Mouse (Mus musculus) limb, embryonic 13.5 days (tissue): ENCODE measurements around the gene Gtf2h4. TPM values are rescaled to one million over a fixed set of nuclear protein-coding genes. Genes with fewer than 3 reads are reported as not detected.
A peak's percentile ranks its signal among the peaks of the same experiment; 100 is the strongest.

Experiments
- ATAC-seq: fragments of 200-750 bp; cut with Nextera tagmentation; 2 replicates; pipeline ENCODE4 v1.8.0; 2017; ENCODE audit warnings: low read depth, moderate number of reproducible peaks, moderate TSS enrichment; ENCODE audit not compliant: low FRiP score
- H3K27ac ChIP-seq: fragments of 300-500 bp; sonication (generic); 2 replicates; pipeline ENCODE4 v1.5.1; 2015; ENCODE audit warnings: inconsistent platforms, mild to moderate bottlenecking, moderate library complexity
- H3K27me3 ChIP-seq: fragments of 300-500 bp; sonication (generic); 2 replicates; pipeline ENCODE4 v1.6.1; 2015; ENCODE audit warnings: mild to moderate bottlenecking, inconsistent platforms
- H3K36me3 ChIP-seq: fragments of 300-500 bp; sonication (generic); 2 replicates; pipeline ENCODE4 v1.6.1; 2015; ENCODE audit warnings: inconsistent platforms, mild to moderate bottlenecking, moderate library complexity
- H3K4me1 ChIP-seq: fragments of 300-500 bp; sonication (generic); 2 replicates; pipeline ENCODE4 v1.6.1; 2015; ENCODE audit warnings: inconsistent platforms
- H3K4me2 ChIP-seq: fragments of 300-500 bp; sonication (generic); replicated peaks from 2 replicates; pipeline ENCODE4 v1.6.1; 2015; ENCODE audit warnings: inconsistent platforms, mild to moderate bottlenecking, moderate library complexity
- H3K4me3 ChIP-seq: fragments of 300-500 bp; sonication (generic); 2 replicates; pipeline ENCODE4 v1.5.1; 2015; ENCODE audit warnings: moderate library complexity, mild to moderate bottlenecking, inconsistent platforms
- H3K9ac ChIP-seq: fragments of 300-500 bp; sonication (generic); 2 replicates; pipeline ENCODE4 v1.6.1; 2015; ENCODE audit warnings: mild to moderate bottlenecking, inconsistent platforms
- H3K9me3 ChIP-seq: fragments of 300-500 bp; sonication (generic); 2 replicates; pipeline ENCODE4 v1.6.1; 2016; ENCODE audit warnings: inconsistent platforms
- WGBS: fragments of 180-500 bp; shearing (Covaris S2); methylation state at CpG from one replicate; pipeline ENCODE4 v1.1.7; 2015; 5-methylcytosine and 5-hydroxymethylcytosine counted together
- polyA plus RNA-seq: library from polyadenylated mRNA; unstranded; fragments of >200 nt; fragmentation: Nextera tagmentation; extraction: Ambion mirVana; gene quantifications from 2 replicates; pipeline ENCODE4 v1.2.1, GENCODE M21; 2015

The Gtf2h4 gene
- polyA plus RNA-seq, 1 experiment from 2014 or later: 45.3 TPM

DNA sequence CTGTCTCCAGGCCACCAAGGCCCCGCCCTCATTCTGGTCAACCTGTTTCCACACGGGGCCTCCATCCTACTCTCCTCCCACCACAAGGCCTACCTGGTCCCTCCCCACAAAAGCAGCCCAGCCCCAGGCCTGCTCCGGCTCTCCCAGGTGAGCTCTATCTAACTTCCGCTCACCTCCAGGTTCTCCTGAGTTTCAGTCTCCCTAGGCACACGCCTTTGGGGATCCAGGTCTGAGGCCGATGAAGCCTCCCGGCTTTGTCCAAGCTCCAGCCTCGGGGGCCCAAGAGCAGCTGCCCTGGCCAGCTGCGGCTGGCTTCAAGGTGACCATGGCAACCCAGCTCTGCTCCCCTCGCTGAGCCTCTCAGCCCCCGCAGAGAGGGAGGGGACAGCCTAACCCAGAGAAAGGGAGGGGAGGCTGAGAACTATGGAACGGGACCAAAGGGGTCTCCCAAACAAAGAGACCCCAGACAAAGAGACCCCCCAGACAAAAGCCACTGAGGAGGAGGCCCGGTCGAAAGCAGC lies 30.3 kb upstream of the Gtf2h4 start:
- ATAC-seq: peak; percentile 14; the same call in 1 of the 2 replicates
- Histone ChIP-seq H3K4me3 (peak overlapping the region; percentile 44), H3K9me3 (no peaks in the 10 kb centered on the region), H3K9ac (peak overlapping the region; percentile 70), H3K4me2 (peak overlapping the region; percentile 70), H3K27me3 (peaks cover 5% of the 10 kb centered on the region; the same call in 1 of the 2 replicates), H3K27ac (peak overlapping the region; percentile 89), H3K4me1 (peaks cover 55% of the 10 kb centered on the region), H3K36me3 (no peaks in the 10 kb centered on the region)
- 2% methylated on average over 14 of the region's 14 CpGs for WGBS

DNA sequence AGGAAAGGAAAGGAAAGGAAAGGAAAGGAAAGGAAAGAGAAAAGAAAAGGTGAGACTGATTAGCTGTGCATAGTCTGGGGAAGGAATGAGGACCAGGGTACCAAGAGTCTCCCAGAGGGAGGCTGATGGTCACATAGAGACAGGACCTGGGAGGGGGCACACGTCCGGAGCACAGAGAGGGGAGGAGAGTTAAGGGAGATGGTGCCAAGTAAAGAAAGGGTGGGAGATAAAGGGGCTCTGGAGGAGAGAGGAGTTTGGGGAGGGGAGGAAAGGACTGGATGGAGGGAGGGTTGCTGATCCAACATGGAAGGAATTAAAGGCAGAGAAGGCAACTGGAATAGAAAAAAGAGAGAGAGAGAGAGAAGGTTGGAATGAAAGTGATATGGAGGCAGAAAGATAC lies 29.5 kb upstream of the Gtf2h4 start:
- peak overlapping the region; percentile 83 for H3K4me2 ChIP-seq

DNA sequence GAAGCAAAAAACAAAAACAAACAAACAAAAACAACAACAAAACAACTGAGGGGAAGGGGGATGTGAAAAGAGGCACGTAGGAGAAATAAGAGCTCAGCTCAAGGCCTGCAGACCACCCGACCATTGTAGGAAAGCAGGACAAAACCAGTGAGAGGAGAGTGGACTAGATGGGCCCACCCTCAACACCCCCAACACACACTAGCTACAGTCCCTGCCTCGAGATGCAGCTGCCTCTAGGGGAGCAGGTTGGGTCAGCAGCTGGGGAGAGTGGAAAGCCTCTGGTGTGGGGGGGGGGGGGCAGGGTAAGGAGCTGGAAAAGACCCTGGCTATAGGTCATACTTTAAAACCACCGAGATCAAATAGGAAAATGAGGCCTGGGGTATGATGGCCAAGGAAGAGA lies 29.1 kb upstream of the Gtf2h4 start:
- no peaks in the 10 kb centered on the region for H3K9me3 ChIP-seq
- no peak for ATAC-seq
- 13% methylated on average over 4 of the region's 4 CpGs for WGBS
- H3K36me3 ChIP-seq: no peaks in the 10 kb centered on the region
- H3K4me2 ChIP-seq: peak overlapping the region; percentile 83
- H3K27me3 ChIP-seq: peaks cover 9% of the 10 kb centered on the region
- H3K4me3 ChIP-seq: peak overlapping the region; percentile 68
- peak overlapping the region; percentile 91 for H3K27ac ChIP-seq
- peaks cover 67% of the 10 kb centered on the region for H3K4me1 ChIP-seq
- peak overlapping the region; percentile 82 for H3K9ac ChIP-seq

More for the DNA sequence above, 29.5 kb upstream of the Gtf2h4 start:
- Histone ChIP-seq H3K9me3 (no peaks in the 10 kb centered on the region), H3K27me3 (peaks cover 5% of the 10 kb centered on the region; the same call in 1 of the 2 replicates), H3K4me1 (peaks cover 63% of the 10 kb centered on the region), H3K27ac (peak overlapping the region; percentile 91; the same call in 1 of the 2 replicates), H3K4me3 (peak overlapping the region; percentile 68), H3K9ac (no peak overlapping the region; the same call in 1 of the 2 replicates), H3K36me3 (no peaks in the 10 kb centered on the region)
- WGBS: 10% methylated on average over 2 of the region's 2 CpGs
- no peak for ATAC-seq

DNA sequence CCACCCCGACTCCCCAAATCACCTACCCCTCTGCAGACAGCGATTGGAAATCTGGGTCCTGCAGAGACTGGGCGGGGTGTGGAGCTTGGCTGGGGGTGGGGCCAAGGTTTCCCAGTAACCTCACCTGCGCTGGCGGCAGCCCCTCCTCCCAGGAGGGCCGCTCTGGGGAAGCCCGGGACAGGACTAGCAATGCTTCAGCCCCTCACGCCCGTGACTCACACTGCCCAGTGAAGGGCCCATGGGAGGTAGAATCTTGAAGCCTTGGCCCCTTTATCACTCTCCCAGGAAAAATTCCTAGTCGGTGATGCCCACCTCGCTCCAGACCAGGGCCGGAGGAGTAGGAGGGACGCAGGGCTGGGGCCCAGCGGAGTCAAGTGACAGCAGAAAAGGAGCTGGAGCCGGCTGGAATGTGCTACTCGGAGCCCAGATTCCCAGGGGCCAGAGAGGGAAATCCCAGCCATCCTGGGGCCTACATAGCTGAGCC lies 28.5 kb upstream of the Gtf2h4 start:
- H3K9me3 ChIP-seq: no peaks in the 10 kb centered on the region
- H3K4me1 ChIP-seq: peaks cover 73% of the 10 kb centered on the region
- peak overlapping the region; percentile 91 for H3K27ac ChIP-seq
- 3% methylated on average over 16 of the region's 16 CpGs for WGBS
- H3K4me3 ChIP-seq: peak overlapping the region; percentile 68
- peak overlapping the region; percentile 83 for H3K4me2 ChIP-seq
- peak overlapping the region; percentile 82 for H3K9ac ChIP-seq
- H3K36me3 ChIP-seq: no peaks in the 10 kb centered on the region
- H3K27me3 ChIP-seq: peaks cover 11% of the 10 kb centered on the region
- ATAC-seq: no peak

DNA sequence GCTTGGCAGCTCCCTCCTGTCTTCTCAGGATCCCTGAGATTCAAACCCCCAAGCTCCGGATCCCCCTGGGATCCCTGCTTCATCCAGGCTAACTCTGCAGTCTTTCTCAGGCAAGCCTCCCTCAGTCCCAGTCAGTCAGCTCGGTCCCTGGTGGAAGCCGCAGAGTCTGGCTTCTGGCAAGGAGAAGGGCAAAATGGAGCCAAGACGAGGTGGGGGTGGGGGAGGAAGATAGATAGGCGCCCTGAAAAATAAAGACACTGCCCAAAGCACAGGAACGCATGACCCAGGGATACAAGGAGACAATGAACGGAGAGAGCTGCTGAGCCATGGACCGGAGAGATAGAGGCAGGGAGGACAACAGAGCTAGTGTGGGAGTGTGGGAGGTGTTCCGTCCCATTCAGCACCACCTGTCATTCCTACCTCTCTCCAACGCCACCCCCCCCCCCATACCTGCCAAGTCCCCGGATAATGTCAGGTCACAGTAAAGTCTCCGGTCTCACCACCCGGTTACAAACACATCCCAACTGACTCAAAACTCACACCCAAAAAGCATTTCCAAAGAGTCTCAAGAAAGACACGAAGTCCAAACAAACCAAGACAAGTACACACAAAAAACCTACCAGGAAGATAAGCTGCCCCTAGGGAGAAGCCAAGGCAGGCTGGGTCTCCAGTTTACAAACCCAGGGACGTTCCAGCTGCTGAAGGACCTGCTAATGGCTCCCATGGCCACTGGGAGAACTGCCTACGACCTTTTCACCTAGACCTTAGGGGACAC lies 27.9 kb upstream of the Gtf2h4 start:
- no peaks in the 10 kb centered on the region for H3K9me3 ChIP-seq
- peak overlapping the region; percentile 91 for H3K27ac ChIP-seq
- H3K4me1 ChIP-seq: peaks cover 77% of the 10 kb centered on the region
- peak overlapping the region; percentile 82 for H3K9ac ChIP-seq
- H3K4me2 ChIP-seq: peak overlapping the region; percentile 83
- peak overlapping the region; percentile 68 for H3K4me3 ChIP-seq
- H3K36me3 ChIP-seq: no peaks in the 10 kb centered on the region
- no peak for ATAC-seq
- WGBS: 2% methylated on average over 16 of the region's 16 CpGs
- peaks cover 11% of the 10 kb centered on the region for H3K27me3 ChIP-seq

DNA sequence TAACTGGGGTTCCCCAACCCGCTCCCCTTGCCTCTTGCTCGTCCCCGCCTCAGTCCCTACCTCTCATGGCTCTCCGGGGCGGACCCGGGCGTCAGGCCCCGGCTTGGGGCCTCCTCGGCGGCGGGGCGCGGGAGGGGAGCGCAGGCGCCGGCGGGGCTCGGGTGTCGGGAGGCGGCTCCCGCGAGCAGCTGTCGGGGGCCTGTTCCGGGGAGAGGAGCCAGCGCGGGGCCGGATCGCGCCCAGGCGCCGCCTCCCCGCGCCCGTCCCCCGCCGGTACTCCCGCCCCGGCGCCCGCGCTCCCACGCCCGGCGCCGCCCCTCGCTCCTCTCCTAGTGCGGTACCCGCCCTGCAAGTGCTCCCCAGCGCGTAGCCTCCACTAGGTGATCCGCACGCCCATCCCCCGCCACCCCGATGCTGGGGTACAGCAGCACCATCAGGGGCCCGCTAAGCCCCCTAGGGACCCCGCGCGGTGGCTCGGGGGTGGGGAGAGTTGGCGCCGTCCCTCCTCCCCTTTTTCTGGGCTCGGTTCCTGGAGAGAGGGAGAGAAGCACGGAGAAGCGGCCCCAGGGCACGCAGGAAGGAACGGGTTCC lies 26.9 kb upstream of the Gtf2h4 start:
- H3K27ac ChIP-seq: peak overlapping the region; percentile 91
- WGBS: under 1% methylated on average over 65 of the region's 66 CpGs
- H3K27me3 ChIP-seq: peaks cover 11% of the 10 kb centered on the region

DNA sequence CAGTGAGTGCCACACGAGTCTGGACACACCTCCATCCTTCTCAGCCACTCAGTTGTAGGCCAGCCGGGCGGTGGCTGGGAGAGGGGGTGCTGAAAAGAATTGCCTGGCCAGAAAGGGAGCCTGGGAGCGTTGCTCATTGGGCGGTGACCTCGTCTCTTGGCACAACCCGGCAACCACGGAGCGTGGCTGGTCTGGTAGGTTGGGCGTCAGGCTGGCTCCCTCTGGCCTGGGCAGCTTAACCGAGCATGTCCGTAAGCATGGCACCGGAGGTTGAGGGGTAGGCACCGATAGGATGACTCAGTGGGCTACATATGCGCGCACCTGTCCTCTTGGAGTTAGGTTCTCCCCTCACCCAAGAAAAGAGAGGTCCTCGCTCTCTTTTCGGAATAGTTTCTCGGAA lies 26.4 kb upstream of the Gtf2h4 start:
- H3K36me3 ChIP-seq: peaks cover 9% of the 10 kb centered on the region
- peaks cover 4% of the 10 kb centered on the region for H3K9me3 ChIP-seq
- H3K4me3 ChIP-seq: peak overlapping the region; percentile 68
- no peak for ATAC-seq
- 2% methylated on average over 19 of the region's 19 CpGs for WGBS
- H3K27me3 ChIP-seq: peaks cover 11% of the 10 kb centered on the region
- peak overlapping the region; percentile 82 for H3K9ac ChIP-seq
- H3K4me2 ChIP-seq: peak overlapping the region; percentile 83
- peak overlapping the region; percentile 91 for H3K27ac ChIP-seq
- H3K4me1 ChIP-seq: peaks cover 69% of the 10 kb centered on the region

More for the DNA sequence above, 26.9 kb upstream of the Gtf2h4 start:
- Histone ChIP-seq H3K36me3 (peaks cover 4% of the 10 kb centered on the region), H3K9ac (peak overlapping the region; percentile 82), H3K4me2 (peak overlapping the region; percentile 83), H3K4me3 (peak overlapping the region; percentile 68), H3K9me3 (peaks cover 2% of the 10 kb centered on the region), H3K4me1 (peaks cover 73% of the 10 kb centered on the region)
- ATAC-seq: peak; percentile 64

DNA sequence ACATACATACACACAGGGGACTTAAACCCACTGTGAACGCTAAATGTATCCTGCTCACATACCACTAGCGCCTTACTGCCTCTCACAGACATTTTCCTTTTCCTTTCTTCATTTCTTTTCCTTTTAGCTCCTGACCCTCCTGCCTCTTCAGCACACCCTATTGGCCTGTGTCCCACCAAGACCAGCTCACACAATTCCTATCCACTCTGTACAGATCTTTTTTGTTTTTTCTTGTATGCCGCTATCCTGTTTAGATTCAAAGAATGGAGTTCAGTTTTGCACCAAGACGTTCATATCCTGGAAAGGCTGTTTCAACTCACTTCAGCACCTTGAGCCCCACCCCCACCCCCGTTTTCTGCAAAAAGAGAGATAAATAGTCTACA lies 25.0 kb upstream of the Gtf2h4 start:
- Histone ChIP-seq H3K27ac (peak overlapping the region; percentile 67), H3K4me3 (peak overlapping the region; percentile 68), H3K36me3 (peaks cover 15% of the 10 kb centered on the region), H3K4me2 (peak overlapping the region; percentile 83), H3K27me3 (peaks cover 11% of the 10 kb centered on the region), H3K4me1 (peaks cover 56% of the 10 kb centered on the region), H3K9me3 (peaks cover 4% of the 10 kb centered on the region), H3K9ac (no peak overlapping the region)
- WGBS: 43% methylated on average over 5 of the region's 5 CpGs
- ATAC-seq: no peak

DNA sequence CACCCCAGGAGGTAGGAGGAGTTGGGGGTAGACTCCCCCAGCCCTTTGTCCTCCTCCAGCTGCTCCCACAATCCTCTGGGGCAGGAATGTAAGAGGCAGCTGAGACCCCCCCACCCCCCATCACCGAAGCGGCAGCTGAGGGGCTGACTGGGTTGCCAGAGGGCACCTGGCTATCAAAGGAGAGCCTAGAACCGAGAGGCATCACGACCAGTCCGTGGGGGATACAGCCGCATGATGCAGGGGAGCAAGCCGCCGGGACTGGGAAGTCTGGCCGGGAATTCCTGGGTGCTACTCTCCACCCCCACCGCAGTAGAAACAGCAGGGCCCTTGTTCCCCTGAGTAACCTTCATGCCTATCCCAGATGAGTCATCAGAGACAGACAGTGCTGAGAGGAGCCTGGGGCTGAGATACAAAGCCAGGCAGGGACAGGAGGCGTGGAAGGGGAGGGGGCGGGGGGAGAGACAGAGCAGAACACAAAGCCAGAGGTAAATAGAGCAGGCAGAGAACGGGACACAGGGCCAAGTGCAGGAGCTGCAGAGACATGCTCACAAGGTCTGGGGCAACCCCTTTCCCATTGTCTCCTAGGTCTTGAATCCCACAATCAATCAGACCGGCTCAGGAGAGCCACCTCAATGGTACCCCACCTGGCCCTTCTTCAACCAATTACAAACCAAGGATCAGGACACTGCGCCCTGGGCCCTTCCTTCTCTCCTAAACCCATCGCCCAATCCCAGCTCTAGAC lies 24.4 kb upstream of the Gtf2h4 start:
- H3K4me2 ChIP-seq: peak overlapping the region; percentile 83
- peak; percentile 16; the same call in 1 of the 2 replicates for ATAC-seq
- H3K9ac ChIP-seq: peak overlapping the region; percentile 62
- peaks cover 21% of the 10 kb centered on the region for H3K36me3 ChIP-seq
- H3K4me3 ChIP-seq: peak overlapping the region; percentile 68
- peaks cover 4% of the 10 kb centered on the region for H3K9me3 ChIP-seq
- peaks cover 53% of the 10 kb centered on the region for H3K4me1 ChIP-seq
- H3K27ac ChIP-seq: peak overlapping the region; percentile 67
- WGBS: 9% methylated on average over 16 of the region's 16 CpGs
- peaks cover 11% of the 10 kb centered on the region for H3K27me3 ChIP-seq

DNA sequence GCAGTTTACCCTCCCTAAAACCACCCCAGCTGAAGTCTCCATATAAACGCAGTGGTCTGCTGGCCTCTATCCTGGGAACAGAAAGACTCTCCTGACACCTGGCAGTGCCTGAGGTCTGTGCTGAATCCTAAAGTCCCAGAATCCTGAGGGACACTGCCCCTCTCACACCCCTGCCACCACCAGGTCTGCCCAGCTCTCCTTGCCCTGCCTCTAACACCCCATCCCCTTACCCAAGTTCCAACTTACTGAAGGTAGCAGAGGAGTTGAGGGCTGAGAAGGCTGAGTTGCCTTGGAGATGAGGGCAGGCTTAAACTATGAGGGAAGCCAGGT lies 23.9 kb upstream of the Gtf2h4 start:
- H3K9me3 ChIP-seq: peaks cover 4% of the 10 kb centered on the region
- WGBS: 36% methylated on average over 1 of the region's 1 CpGs
- H3K9ac ChIP-seq: peak overlapping the region; percentile 62
- peak overlapping the region; percentile 68 for H3K4me3 ChIP-seq
- H3K27ac ChIP-seq: peak overlapping the region; percentile 67
- ATAC-seq: no peak
- H3K36me3 ChIP-seq: peaks cover 26% of the 10 kb centered on the region
- H3K27me3 ChIP-seq: peaks cover 11% of the 10 kb centered on the region
- H3K4me2 ChIP-seq: peak overlapping the region; percentile 83
- H3K4me1 ChIP-seq: peaks cover 49% of the 10 kb centered on the region

DNA sequence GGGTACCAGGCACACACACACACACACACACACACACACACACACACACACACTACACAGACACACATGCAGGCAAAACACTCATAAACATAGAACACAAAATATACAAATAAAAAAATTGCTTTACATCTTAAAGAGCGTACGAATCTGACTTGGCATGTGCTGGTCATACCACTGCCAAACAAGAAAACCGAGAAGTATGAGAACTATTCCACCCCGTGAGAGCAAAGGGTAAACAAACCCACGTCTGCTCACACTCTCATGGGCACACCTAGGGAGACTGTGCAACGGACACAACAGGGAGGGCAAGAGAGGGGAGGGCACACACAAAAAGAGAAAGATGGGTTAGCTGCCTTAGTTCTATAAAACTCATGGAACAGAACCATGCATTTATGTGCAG lies 23.2 kb upstream of the Gtf2h4 start:
- peaks cover 42% of the 10 kb centered on the region for H3K4me1 ChIP-seq
- peaks cover 4% of the 10 kb centered on the region for H3K9me3 ChIP-seq
- peak overlapping the region; percentile 67; the same call in 1 of the 2 replicates for H3K27ac ChIP-seq
- peaks cover 11% of the 10 kb centered on the region for H3K27me3 ChIP-seq
- peak overlapping the region; percentile 68; the same call in 1 of the 2 replicates for H3K4me3 ChIP-seq
- H3K4me2 ChIP-seq: peak overlapping the region; percentile 83
- 66% methylated on average over 6 of the region's 6 CpGs for WGBS
- H3K36me3 ChIP-seq: peaks cover 33% of the 10 kb centered on the region
- ATAC-seq: no peak
- H3K9ac ChIP-seq: no peak overlapping the region
